Mouse (Mus musculus) kidney, embryonic 16.5 days (tissue): ENCODE measurements around the gene BC030870. TPM values are rescaled to one million over a fixed set of nuclear protein-coding genes. Genes with fewer than 3 reads are reported as not detected.
"Not testable (repeated sequence)": the region's sequence is repeated elsewhere in the genome, so short reads cannot be mapped to it uniquely, and the experiment has no call there.

Experiments used
- ATAC-seq: fragments of 200-750 bp; cut with Nextera tagmentation; 2 replicates; pipeline ENCODE4 v1.8.0; 2017; ENCODE audit warnings: moderate TSS enrichment; ENCODE audit not compliant: low FRiP score, low TSS enrichment
- H3K27ac ChIP-seq: fragments of 300-500 bp; sonication (generic); 2 replicates; pipeline ENCODE4 v1.5.1; 2014; ENCODE audit warnings: low read length
- H3K27me3 ChIP-seq: fragments of 300-500 bp; sonication (generic); 2 replicates; pipeline ENCODE4 v1.6.1; 2014; ENCODE audit warnings: low read length, control low read depth, mixed read lengths; ENCODE audit not compliant: insufficient read depth
- H3K36me3 ChIP-seq: fragments of 300-500 bp; sonication (generic); 2 replicates; pipeline ENCODE4 v1.6.1; 2014; ENCODE audit warnings: low read length, control low read depth, mixed read lengths; ENCODE audit not compliant: insufficient read depth
- H3K4me1 ChIP-seq: fragments of 300-500 bp; sonication (generic); 2 replicates; pipeline ENCODE4 v1.6.1; 2014; ENCODE audit warnings: low read length, control low read depth, mixed read lengths; ENCODE audit not compliant: insufficient read depth
- H3K4me2 ChIP-seq: fragments of 300-500 bp; sonication (generic); replicated peaks from 2 replicates; pipeline ENCODE4 v1.6.1; 2014; ENCODE audit warnings: low read depth, low read length
- H3K4me3 ChIP-seq: fragments of 300-500 bp; sonication (generic); 2 replicates; pipeline ENCODE4 v1.5.1; 2014; ENCODE audit warnings: mild to moderate bottlenecking, low read length
- H3K9ac ChIP-seq: fragments of 300-500 bp; sonication (generic); replicated peaks from 2 replicates; pipeline ENCODE4 v1.6.1; 2014; ENCODE audit warnings: low read length
- H3K9me3 ChIP-seq: fragments of 300-500 bp; sonication (generic); 2 replicates; pipeline ENCODE4 v1.6.1; 2016; ENCODE audit warnings: low read length, control low read depth
- WGBS: fragments of 180-500 bp; shearing (Covaris S2); extraction: QIAGEN DNeasy Blood & Tissue Kit; methylation state at CpG from one replicate; pipeline ENCODE4 v1.1.7; 2014; 5-methylcytosine and 5-hydroxymethylcytosine counted together
- polyA plus RNA-seq: library from polyadenylated mRNA; unstranded; fragments of >200 nt; fragmentation: Nextera tagmentation; extraction: Ambion mirVana; gene quantifications from 2 replicates; pipeline ENCODE4 v1.2.1, GENCODE M21; 2015

Gene BC030870
- polyA plus RNA-seq, result 0.15 and 0.17 TPM in 2 replicates

GRCm38 (mm10) chr8:65129199-65129788, at the start of gene BC030870:
Gene BC030870 (minus strand): TSS chr8:65129563.
- no peak within 1 kb of the TSS for H3K9ac ChIP-seq
- no peaks in the 10 kb centered on the region for H3K9me3 ChIP-seq
- no peaks in the 10 kb centered on the region for H3K27me3 ChIP-seq
- no peak within 1 kb of the TSS for H3K4me3 ChIP-seq
- no peak for ATAC-seq
- H3K36me3 ChIP-seq, result no peaks in the 10 kb centered on the region
- no peak within 1 kb of the TSS for H3K4me2 ChIP-seq
- no peak within 1 kb of the TSS for H3K27ac ChIP-seq
- H3K4me1 ChIP-seq, result no peaks in the 10 kb centered on the region
- WGBS, result 80% methylated on average over 15 of the region's 15 CpGs

GRCm38 (mm10) chr8:65174746-65175476, 45.5 kb upstream of the BC030870 start:
- Histone ChIP-seq H3K4me2 (no peak overlapping the region), H3K27me3 (no peaks in the 10 kb centered on the region), H3K36me3 (no peaks in the 10 kb centered on the region), H3K27ac (no peak overlapping the region), H3K4me3 (no peak overlapping the region), H3K4me1 (no peaks in the 10 kb centered on the region), H3K9me3 (no peaks in the 10 kb centered on the region), H3K9ac (no peak overlapping the region)
- no peak for ATAC-seq
- 43% methylated on average over 3 of the region's 3 CpGs for WGBS

- no peak overlapping the region for H3K27ac ChIP-seq
- H3K4me1 ChIP-seq, result no peaks in the 10 kb centered on the region
- H3K27me3 ChIP-seq, result no peaks in the 10 kb centered on the region
- ATAC-seq, result no peak
- no peak overlapping the region for H3K4me3 ChIP-seq
- H3K9me3 ChIP-seq, result no peaks in the 10 kb centered on the region
- WGBS, result 82% methylated on average over 3 of the region's 3 CpGs
- H3K9ac ChIP-seq, result no peak overlapping the region
- H3K4me2 ChIP-seq, result no peak overlapping the region
- no peaks in the 10 kb centered on the region for H3K36me3 ChIP-seq
Measured at GRCm38 (mm10) chr8:65169184-65169583, 39.8 kb upstream of the BC030870 start.

- H3K4me1 ChIP-seq, H3K36me3 ChIP-seq, H3K9ac ChIP-seq, H3K4me2 ChIP-seq, H3K4me3 ChIP-seq, H3K27ac ChIP-seq, H3K9me3 ChIP-seq, H3K27me3 ChIP-seq, ATAC-seq: not testable (repeated sequence)
- WGBS, result 58% methylated on average over 1 of the region's 1 CpGs
Measured at GRCm38 (mm10) chr8:65160676-65161075, 31.3 kb upstream of the BC030870 start.

GRCm38 (mm10) chr8:65159096-65159748, 29.9 kb upstream of the BC030870 start:
- no peaks in the 10 kb centered on the region for H3K27me3 ChIP-seq
- 60% methylated on average over 14 of the region's 14 CpGs for WGBS
- no peaks in the 10 kb centered on the region for H3K9me3 ChIP-seq
- H3K4me2 ChIP-seq, result no peak overlapping the region
- no peak overlapping the region for H3K9ac ChIP-seq
- no peaks in the 10 kb centered on the region for H3K36me3 ChIP-seq
- ATAC-seq, result no peak
- H3K4me3 ChIP-seq, result no peak overlapping the region
- no peaks in the 10 kb centered on the region for H3K4me1 ChIP-seq
- no peak overlapping the region for H3K27ac ChIP-seq

- Histone ChIP-seq H3K36me3 (no peaks in the 10 kb centered on the region), H3K4me3 (no peak overlapping the region), H3K4me2 (no peak overlapping the region), H3K27me3 (no peaks in the 10 kb centered on the region), H3K9me3 (no peaks in the 10 kb centered on the region), H3K27ac (no peak overlapping the region), H3K9ac (no peak overlapping the region), H3K4me1 (no peaks in the 10 kb centered on the region)
- no peak for ATAC-seq
- 74% methylated on average over 4 of the region's 4 CpGs for WGBS
Measured at GRCm38 (mm10) chr8:65157901-65158300, 28.5 kb upstream of the BC030870 start.

GRCm38 (mm10) chr8:65138830-65139466, 9.6 kb upstream of the BC030870 start:
- Histone ChIP-seq H3K9ac (no peak overlapping the region), H3K4me3 (no peak overlapping the region), H3K27ac (no peak overlapping the region), H3K9me3 (no peaks in the 10 kb centered on the region), H3K36me3 (no peaks in the 10 kb centered on the region), H3K27me3 (no peaks in the 10 kb centered on the region), H3K4me2 (no peak overlapping the region), H3K4me1 (no peaks in the 10 kb centered on the region)
- 81% methylated on average over 3 of the region's 3 CpGs for WGBS
- no peak for ATAC-seq

- no peak overlapping the region for H3K4me3 ChIP-seq
- H3K36me3 ChIP-seq, result no peaks in the 10 kb centered on the region
- no peaks in the 10 kb centered on the region for H3K4me1 ChIP-seq
- H3K27ac ChIP-seq, result no peak overlapping the region
- ATAC-seq, result no peak
- no peak overlapping the region for H3K9ac ChIP-seq
- no peaks in the 10 kb centered on the region for H3K9me3 ChIP-seq
- H3K27me3 ChIP-seq, result no peaks in the 10 kb centered on the region
- no peak overlapping the region for H3K4me2 ChIP-seq
- WGBS, result 67% methylated on average over 3 of the region's 3 CpGs
Measured at GRCm38 (mm10) chr8:65126454-65126853, 2.9 kb downstream of the BC030870 start.

GRCm38 (mm10) chr8:65126014-65126413, 3.3 kb downstream of the BC030870 start:
- Histone ChIP-seq H3K36me3 (no peaks in the 10 kb centered on the region), H3K4me2 (no peak overlapping the region), H3K4me1 (no peaks in the 10 kb centered on the region), H3K27ac (no peak overlapping the region), H3K4me3 (no peak overlapping the region), H3K9me3 (no peaks in the 10 kb centered on the region), H3K27me3 (no peaks in the 10 kb centered on the region), H3K9ac (no peak overlapping the region)
- no peak for ATAC-seq
- 67% methylated on average over 1 of the region's 1 CpGs for WGBS
